Mouse (Mus musculus): ENCODE results near the gene Cacna1c. TPM values are rescaled to one million over a fixed set of nuclear protein-coding genes. Genes with fewer than 3 reads are reported as not detected.

The Cacna1c gene
- polyA plus RNA-seq, 1 experiment from 2014 or later, result 6.4 TPM

DNA sequence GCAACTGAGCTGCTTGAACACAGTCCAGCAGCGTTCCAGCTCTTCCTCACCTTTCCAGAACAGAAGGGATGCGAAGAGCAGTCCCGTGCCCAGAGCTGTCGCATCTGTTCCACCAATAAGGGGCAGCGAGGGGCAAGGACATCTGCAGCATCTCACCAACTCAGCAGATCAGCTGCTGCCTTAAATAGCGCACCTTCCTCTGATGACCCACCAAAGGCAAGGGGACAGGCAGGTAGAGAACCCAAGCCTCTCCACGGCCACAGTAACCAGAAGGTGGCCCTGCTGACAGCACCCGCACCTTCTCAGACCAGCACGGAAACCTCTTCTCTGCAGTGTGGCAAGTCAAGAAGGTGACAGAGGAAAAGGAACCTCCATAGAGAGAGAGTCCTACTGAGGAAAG is 131.8 kb downstream of the Cacna1c start:
- Histone ChIP-seq H3K36me3 (no peaks in the 10 kb centered on the region), H3K27me3 (no peaks in the 10 kb centered on the region), H3K9ac (replicated peaks) (no peak overlapping the region), H3K4me3 (no peak overlapping the region), H3K4me2 (replicated peaks) (no peak overlapping the region), H3K27ac (replicated peaks) (no peak overlapping the region), H3K4me1 (no peaks in the 10 kb centered on the region), H3K9me3 (no peaks in the 10 kb centered on the region)
- ATAC-seq (replicated peaks), result no peak
- 94% methylated on average over 9 of the region's 9 CpGs for WGBS

- Histone ChIP-seq H3K4me2 (replicated peaks) (no peak overlapping the region), H3K36me3 (no peaks in the 10 kb centered on the region), H3K9me3 (no peaks in the 10 kb centered on the region), H3K4me3 (no peak overlapping the region), H3K27ac (replicated peaks) (no peak overlapping the region), H3K27me3 (no peaks in the 10 kb centered on the region), H3K9ac (replicated peaks) (no peak overlapping the region), H3K4me1 (no peaks in the 10 kb centered on the region; the same call in 1 of the 2 replicates)
- no peak for ATAC-seq (replicated peaks)
Observed at GRCm38 (mm10) chr6:119062695-119063094, 133.5 kb downstream of the Cacna1c start.

GRCm38 (mm10) chr6:119058896-119059295 is 137.3 kb downstream of the Cacna1c start:
- Histone ChIP-seq H3K27ac (replicated peaks) (no peak overlapping the region), H3K4me1 (peaks cover 5% of the 10 kb centered on the region), H3K36me3 (peaks cover 7% of the 10 kb centered on the region), H3K4me2 (replicated peaks) (no peak overlapping the region), H3K9me3 (no peaks in the 10 kb centered on the region), H3K4me3 (no peak overlapping the region), H3K27me3 (no peaks in the 10 kb centered on the region), H3K9ac (replicated peaks) (no peak overlapping the region)
- 58% methylated on average over 3 of the region's 3 CpGs for WGBS
- no peak for ATAC-seq (replicated peaks)

DNA sequence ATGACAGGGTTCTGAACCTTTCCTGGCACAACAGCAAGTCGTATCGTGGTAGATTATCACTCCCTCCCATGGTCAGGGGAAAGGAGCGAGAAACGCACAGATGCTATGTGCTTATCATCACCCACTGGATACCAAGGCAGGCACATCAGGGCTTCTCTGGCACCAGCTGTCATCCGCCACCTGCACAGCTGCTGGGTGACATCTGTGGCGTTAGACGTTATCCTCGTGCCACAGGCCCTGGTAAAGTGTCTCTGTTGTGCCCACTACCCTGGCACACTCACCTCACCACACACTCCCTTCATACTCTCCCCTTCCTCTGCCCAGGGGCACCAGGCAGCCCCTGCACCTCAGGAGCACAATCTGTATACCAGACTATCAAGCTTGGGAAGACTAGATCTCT is 137.8 kb downstream of the Cacna1c start:
- Histone ChIP-seq H3K4me1 (peaks cover 5% of the 10 kb centered on the region), H3K27me3 (no peaks in the 10 kb centered on the region), H3K27ac (replicated peaks) (no peak overlapping the region), H3K4me2 (replicated peaks) (no peak overlapping the region), H3K9me3 (no peaks in the 10 kb centered on the region), H3K9ac (replicated peaks) (no peak overlapping the region), H3K36me3 (peaks cover 7% of the 10 kb centered on the region), H3K4me3 (no peak overlapping the region)
- no peak for ATAC-seq (replicated peaks)
- WGBS, result 76% methylated on average over 8 of the region's 8 CpGs

DNA sequence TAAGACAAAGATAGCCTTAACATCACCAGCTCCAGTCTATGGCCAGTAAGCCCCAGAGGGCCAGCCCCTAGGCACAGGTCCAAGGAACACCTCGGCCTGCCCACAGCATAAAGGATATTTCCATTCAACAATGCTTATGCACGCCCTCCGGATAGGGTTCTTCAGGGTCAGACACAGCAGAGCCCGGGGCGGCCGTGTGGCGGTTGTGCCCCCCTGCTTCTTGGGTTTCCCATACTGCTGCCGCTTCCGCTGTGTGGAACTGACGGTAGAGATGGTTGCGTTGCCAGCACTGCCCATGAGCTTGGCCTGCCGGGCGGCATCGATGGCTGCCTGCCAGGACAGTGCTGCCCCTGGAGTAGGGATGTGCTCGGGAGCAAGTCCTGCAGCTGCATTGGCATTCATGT is 139.1 kb downstream of the Cacna1c start:
- Histone ChIP-seq H3K4me3 (no peak overlapping the region), H3K27ac (replicated peaks) (no peak overlapping the region), H3K36me3 (peaks cover 7% of the 10 kb centered on the region), H3K4me1 (peaks cover 8% of the 10 kb centered on the region), H3K27me3 (no peaks in the 10 kb centered on the region), H3K9ac (replicated peaks) (no peak overlapping the region), H3K9me3 (no peaks in the 10 kb centered on the region), H3K4me2 (replicated peaks) (no peak overlapping the region)
- ATAC-seq (replicated peaks), result peak; percentile 52
- WGBS, result 60% methylated on average over 15 of the region's 15 CpGs

DNA sequence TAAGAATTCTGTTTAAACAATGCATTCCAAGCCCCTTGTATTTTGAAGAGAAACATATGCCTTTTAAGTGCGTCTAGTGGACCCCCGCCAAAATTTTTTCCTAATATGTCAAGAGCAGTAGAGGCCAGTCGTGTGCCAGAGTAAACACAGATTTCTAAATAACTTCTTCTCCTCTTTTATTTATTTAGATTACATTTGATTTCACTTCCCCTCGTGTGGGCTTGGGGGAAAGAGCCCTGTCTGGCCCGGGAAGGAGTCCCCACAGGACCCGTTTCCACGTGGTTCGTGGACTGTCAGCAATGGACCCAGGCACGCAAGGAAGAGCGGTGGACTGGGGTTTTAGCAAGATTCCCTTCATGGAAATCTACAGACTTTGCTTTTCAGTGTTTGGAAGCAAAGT is 143.4 kb downstream of the Cacna1c start:
- Histone ChIP-seq H3K4me1 (peaks cover 8% of the 10 kb centered on the region), H3K27ac (replicated peaks) (no peak overlapping the region), H3K9ac (replicated peaks) (no peak overlapping the region), H3K27me3 (no peaks in the 10 kb centered on the region), H3K4me3 (no peak overlapping the region), H3K9me3 (no peaks in the 10 kb centered on the region), H3K36me3 (peaks cover 7% of the 10 kb centered on the region), H3K4me2 (replicated peaks) (no peak overlapping the region)
- 82% methylated on average over 10 of the region's 10 CpGs for WGBS
- no peak for ATAC-seq (replicated peaks)

GRCm38 (mm10) chr6:119052366-119052765 is 143.9 kb downstream of the Cacna1c start:
- Histone ChIP-seq H3K4me3 (no peak overlapping the region), H3K4me1 (peaks cover 7% of the 10 kb centered on the region), H3K36me3 (peaks cover 7% of the 10 kb centered on the region), H3K9me3 (no peaks in the 10 kb centered on the region), H3K27me3 (no peaks in the 10 kb centered on the region), H3K27ac (replicated peaks) (peak overlapping the region; percentile 23; the same call in 1 of the 2 replicates), H3K9ac (replicated peaks) (no peak overlapping the region), H3K4me2 (replicated peaks) (no peak overlapping the region)
- WGBS, result 86% methylated on average over 15 of the region's 15 CpGs
- no peak for ATAC-seq (replicated peaks)

- ATAC-seq (replicated peaks), result no peak
- no peak overlapping the region for H3K9ac ChIP-seq (replicated peaks)
- no peaks in the 10 kb centered on the region for H3K9me3 ChIP-seq
- no peaks in the 10 kb centered on the region for H3K27me3 ChIP-seq
- H3K4me2 ChIP-seq (replicated peaks), result no peak overlapping the region
- no peak overlapping the region for H3K4me3 ChIP-seq
- H3K36me3 ChIP-seq, result peaks cover 7% of the 10 kb centered on the region
- 81% methylated on average over 2 of the region's 2 CpGs for WGBS
- H3K4me1 ChIP-seq, result 0 out of 2 replicates have a peak, but pooled peaks cover 2% of the 10 kb centered on the region
- H3K27ac ChIP-seq (replicated peaks), result no peak overlapping the region
Observed at GRCm38 (mm10) chr6:119051721-119052120, 144.5 kb downstream of the Cacna1c start.

GRCm38 (mm10) chr6:119047340-119047739 is 148.9 kb downstream of the Cacna1c start:
- Histone ChIP-seq H3K27ac (replicated peaks) (no peak overlapping the region), H3K9me3 (no peaks in the 10 kb centered on the region), H3K4me2 (replicated peaks) (no peak overlapping the region), H3K27me3 (no peaks in the 10 kb centered on the region), H3K9ac (replicated peaks) (no peak overlapping the region), H3K36me3 (no peaks in the 10 kb centered on the region), H3K4me1 (peaks cover 10% of the 10 kb centered on the region), H3K4me3 (no peak overlapping the region)
- WGBS, result 50% methylated on average over 8 of the region's 8 CpGs
- ATAC-seq (replicated peaks), result no peak

DNA sequence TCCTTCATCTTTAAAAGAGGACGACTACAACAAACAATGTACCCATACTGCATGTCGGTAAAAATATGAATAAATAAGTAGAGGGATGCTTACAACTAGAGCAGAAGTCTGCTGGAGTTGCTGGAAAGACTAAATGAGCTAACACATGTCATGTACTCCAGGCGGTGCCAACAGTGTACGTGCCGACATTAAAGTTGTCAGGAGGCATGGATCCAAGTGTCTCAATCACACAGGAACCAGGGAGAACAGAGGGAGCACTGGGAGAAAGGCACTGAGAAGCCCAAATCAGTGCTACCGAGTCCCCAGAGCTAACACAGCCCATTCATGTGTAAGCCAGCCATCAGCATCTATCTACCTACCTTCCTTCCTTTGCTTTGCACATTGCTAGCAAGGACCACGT is 150.7 kb downstream of the Cacna1c start:
- Histone ChIP-seq H3K9me3 (no peaks in the 10 kb centered on the region), H3K9ac (replicated peaks) (no peak overlapping the region), H3K4me2 (replicated peaks) (no peak overlapping the region), H3K4me3 (no peak overlapping the region), H3K27me3 (no peaks in the 10 kb centered on the region), H3K36me3 (no peaks in the 10 kb centered on the region), H3K4me1 (peaks cover 11% of the 10 kb centered on the region), H3K27ac (replicated peaks) (peak overlapping the region; percentile 44)
- ATAC-seq (replicated peaks), result peak; percentile 61
- 52% methylated on average over 7 of the region's 7 CpGs for WGBS

DNA sequence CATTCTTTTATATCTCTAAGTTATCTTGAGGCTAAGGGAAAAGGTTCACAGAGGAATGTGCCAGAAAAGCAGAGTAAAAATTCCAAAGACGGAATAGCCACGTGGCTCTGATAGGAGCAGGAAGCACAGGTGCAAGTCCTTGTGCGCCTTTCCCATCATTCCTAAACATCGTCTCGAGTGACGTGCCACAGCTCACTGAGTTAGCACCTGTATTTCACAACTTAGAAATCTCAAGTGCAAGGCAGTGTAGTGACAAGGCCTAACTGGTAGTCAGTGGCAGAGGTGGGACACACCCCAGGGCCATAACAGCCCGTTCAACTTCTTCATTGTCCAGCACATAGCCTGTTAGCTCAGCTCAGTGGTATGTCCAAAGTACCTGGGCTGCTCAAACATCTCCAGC is 152.1 kb downstream of the Cacna1c start:
- 89% methylated on average over 7 of the region's 7 CpGs for WGBS
- no peak overlapping the region for H3K4me2 ChIP-seq (replicated peaks)
- peaks cover 23% of the 10 kb centered on the region for H3K4me1 ChIP-seq
- no peak overlapping the region for H3K4me3 ChIP-seq
- H3K27me3 ChIP-seq, result no peaks in the 10 kb centered on the region
- ATAC-seq (replicated peaks), result no peak
- H3K36me3 ChIP-seq, result no peaks in the 10 kb centered on the region
- H3K27ac ChIP-seq (replicated peaks), result no peak overlapping the region
- no peaks in the 10 kb centered on the region for H3K9me3 ChIP-seq
- H3K9ac ChIP-seq (replicated peaks), result no peak overlapping the region

GRCm38 (mm10) chr6:119042803-119043202 is 153.4 kb downstream of the Cacna1c start:
- ATAC-seq (replicated peaks), result no peak
- no peak overlapping the region for H3K4me3 ChIP-seq
- H3K9me3 ChIP-seq, result no peaks in the 10 kb centered on the region
- H3K27ac ChIP-seq (replicated peaks), result no peak overlapping the region
- no peak overlapping the region for H3K4me2 ChIP-seq (replicated peaks)
- no peaks in the 10 kb centered on the region for H3K27me3 ChIP-seq
- peaks cover 27% of the 10 kb centered on the region for H3K4me1 ChIP-seq
- no peak overlapping the region for H3K9ac ChIP-seq (replicated peaks)
- WGBS, result 91% methylated on average over 3 of the region's 3 CpGs
- no peaks in the 10 kb centered on the region for H3K36me3 ChIP-seq

GRCm38 (mm10) chr6:119040961-119041360 is 155.3 kb downstream of the Cacna1c start:
- peaks cover 31% of the 10 kb centered on the region for H3K4me1 ChIP-seq
- no peak overlapping the region for H3K27ac ChIP-seq (replicated peaks)
- H3K4me3 ChIP-seq, result no peak overlapping the region
- 49% methylated on average over 7 of the region's 7 CpGs for WGBS
- no peak for ATAC-seq (replicated peaks)
- H3K9me3 ChIP-seq, result no peaks in the 10 kb centered on the region
- H3K4me2 ChIP-seq (replicated peaks), result no peak overlapping the region
- H3K27me3 ChIP-seq, result no peaks in the 10 kb centered on the region
- no peak overlapping the region for H3K9ac ChIP-seq (replicated peaks)
- H3K36me3 ChIP-seq, result no peaks in the 10 kb centered on the region

Data from forebrain, embryonic 15.5 days (tissue).